Mouse (Mus musculus) liver, embryonic 13.5 days (tissue): ENCODE measurements at regions not wholly inside any gene's neighbourhood (a gene's known extent, or its start where the extent isn't known, plus 50 kb on each side); places are given as distances from the start of the nearest gene placed in this dataset.
"Not testable (repeated sequence)": the region's sequence is repeated elsewhere in the genome, so short reads cannot be mapped to it uniquely, and the experiment has no call there.

Experiments used
- ATAC-seq: fragments of 200-750 bp; cut with Nextera tagmentation; 2 replicates; pipeline ENCODE4 v1.8.0; 2017; ENCODE audit warnings: low read depth, mild to moderate bottlenecking, moderate number of reproducible peaks, moderate library complexity
- DNase-seq: peaks from one replicate; pipeline ENCODE4 v3.0.0; 2022
- H3K27ac ChIP-seq: fragments of 300-500 bp; sonication (generic); 2 replicates; pipeline ENCODE4 v1.5.1; 2015; ENCODE audit warnings: moderate library complexity, mild to moderate bottlenecking, inconsistent platforms
- H3K27me3 ChIP-seq: fragments of 300-500 bp; sonication (generic); 2 replicates; pipeline ENCODE4 v1.6.1; 2015; ENCODE audit warnings: mild to moderate bottlenecking, inconsistent platforms
- H3K36me3 ChIP-seq: fragments of 300-500 bp; sonication (generic); 2 replicates; pipeline ENCODE4 v1.6.1; 2015; ENCODE audit warnings: mild to moderate bottlenecking, inconsistent platforms
- H3K4me1 ChIP-seq: fragments of 300-500 bp; sonication (generic); replicated peaks from 2 replicates; pipeline ENCODE4 v1.6.1; 2015; ENCODE audit warnings: inconsistent platforms
- H3K4me2 ChIP-seq: fragments of 300-500 bp; sonication (generic); 2 replicates; pipeline ENCODE4 v1.6.1; 2015; ENCODE audit warnings: inconsistent platforms, mild to moderate bottlenecking, moderate library complexity
- H3K4me3 ChIP-seq: fragments of 300-500 bp; sonication (generic); replicated peaks from 2 replicates; pipeline ENCODE4 v1.5.1; 2015; ENCODE audit warnings: mild to moderate bottlenecking, inconsistent platforms
- H3K9ac ChIP-seq: fragments of 300-500 bp; sonication (generic); 2 replicates; pipeline ENCODE4 v1.6.1; 2015; ENCODE audit warnings: mild to moderate bottlenecking, inconsistent platforms
- H3K9me3 ChIP-seq: fragments of 300-500 bp; sonication (generic); replicated peaks from 2 replicates; pipeline ENCODE4 v1.6.1; 2016; ENCODE audit warnings: inconsistent platforms
- WGBS: fragments of 180-500 bp; shearing (Covaris S2); methylation state at CpG from one replicate; pipeline ENCODE4 v1.1.7; 2015; ENCODE audit not compliant: insufficient replicate concordance; 5-methylcytosine and 5-hydroxymethylcytosine counted together

GRCm38 (mm10) chr17:29430401-29430800 is 60.2 kb upstream of the Pim1 start:
- no peak overlapping the region for H3K4me2 ChIP-seq
- peaks cover 2% of the 10 kb centered on the region; the same call in 1 of the 2 replicates for H3K36me3 ChIP-seq
- ATAC-seq (no peak), DNase-seq (no peak)
- 69% methylated on average over 11 of the region's 11 CpGs for WGBS
- peaks cover 14% of the 10 kb centered on the region; the same call in 1 of the 2 replicates for H3K27me3 ChIP-seq
- peaks cover 75% of the 10 kb centered on the region for H3K4me1 ChIP-seq
- no peak overlapping the region for H3K4me3 ChIP-seq
- H3K27ac ChIP-seq: no peak overlapping the region; the same call in 1 of the 2 replicates
- no peak overlapping the region for H3K9ac ChIP-seq
- peaks cover 5% of the 10 kb centered on the region; the same call in 1 of the 2 replicates for H3K9me3 ChIP-seq

GRCm38 (mm10) chr17:29430806-29431205 is 59.7 kb upstream of the Pim1 start:
- WGBS: 87% methylated on average over 6 of the region's 6 CpGs

GRCm38 (mm10) chr17:29431553-29432297 is 58.8 kb upstream of the Pim1 start:
- Histone ChIP-seq H3K36me3 (peaks cover 2% of the 10 kb centered on the region; the same call in 1 of the 2 replicates), H3K4me2 (no peak overlapping the region), H3K4me3 (no peak overlapping the region), H3K9me3 (peaks cover 5% of the 10 kb centered on the region; the same call in 1 of the 2 replicates), H3K4me1 (peaks cover 88% of the 10 kb centered on the region), H3K9ac (peak overlapping the region; percentile 70), H3K27me3 (peaks cover 13% of the 10 kb centered on the region; the same call in 1 of the 2 replicates), H3K27ac (peak overlapping the region; percentile 99)
- 42% methylated on average over 8 of the region's 8 CpGs for WGBS
- ATAC-seq: no peak
- no peak for DNase-seq

More at GRCm38 (mm10) chr17:29430806-29431205, 59.7 kb upstream of the Pim1 start:
- ATAC-seq (no peak), DNase-seq (no peak)
- H3K4me3 ChIP-seq: no peak overlapping the region
- peaks cover 5% of the 10 kb centered on the region; the same call in 1 of the 2 replicates for H3K9me3 ChIP-seq
- peaks cover 2% of the 10 kb centered on the region; the same call in 1 of the 2 replicates for H3K36me3 ChIP-seq
- H3K4me1 ChIP-seq: peaks cover 79% of the 10 kb centered on the region
- H3K27ac ChIP-seq: peak overlapping the region; percentile 99; the same call in 1 of the 2 replicates
- no peak overlapping the region for H3K9ac ChIP-seq
- peaks cover 13% of the 10 kb centered on the region; the same call in 1 of the 2 replicates for H3K27me3 ChIP-seq
- no peak overlapping the region for H3K4me2 ChIP-seq

GRCm38 (mm10) chr17:29432666-29433065 is 57.9 kb upstream of the Pim1 start:
- no peak overlapping the region for H3K4me3 ChIP-seq
- H3K27ac ChIP-seq: peak overlapping the region; percentile 99

GRCm38 (mm10) chr17:29433370-29433769 is 57.2 kb upstream of the Pim1 start:
- peaks cover 2% of the 10 kb centered on the region; the same call in 1 of the 2 replicates for H3K36me3 ChIP-seq
- peak overlapping the region; percentile 59 for H3K4me2 ChIP-seq
- H3K4me3 ChIP-seq: peak overlapping the region; percentile 20
- H3K4me1 ChIP-seq: peaks cover 98% of the 10 kb centered on the region
- peak overlapping the region; percentile 99 for H3K27ac ChIP-seq
- H3K9ac ChIP-seq: peak overlapping the region; percentile 70
- H3K9me3 ChIP-seq: peaks cover 5% of the 10 kb centered on the region; the same call in 1 of the 2 replicates
- 19% methylated on average over 8 of the region's 8 CpGs for WGBS
- DNase-seq (peak; percentile 65), ATAC-seq (peak; percentile 44)
- H3K27me3 ChIP-seq: 0 out of 2 replicates have a peak, but pooled peaks cover 10% of the 10 kb centered on the region

More at GRCm38 (mm10) chr17:29432666-29433065, 57.9 kb upstream of the Pim1 start:
- H3K27me3 ChIP-seq: peaks cover 13% of the 10 kb centered on the region; the same call in 1 of the 2 replicates
- peaks cover 97% of the 10 kb centered on the region for H3K4me1 ChIP-seq
- no peak for DNase-seq
- peaks cover 2% of the 10 kb centered on the region; the same call in 1 of the 2 replicates for H3K36me3 ChIP-seq
- H3K4me2 ChIP-seq: peak overlapping the region; percentile 59
- peak overlapping the region; percentile 70 for H3K9ac ChIP-seq
- WGBS: 75% methylated on average over 8 of the region's 8 CpGs
- peaks cover 5% of the 10 kb centered on the region; the same call in 1 of the 2 replicates for H3K9me3 ChIP-seq
- no peak for ATAC-seq

- H3K4me1 ChIP-seq: peaks cover 99% of the 10 kb centered on the region
- H3K27me3 ChIP-seq: 0 out of 2 replicates have a peak, but pooled peaks cover 10% of the 10 kb centered on the region
- peaks cover 2% of the 10 kb centered on the region; the same call in 1 of the 2 replicates for H3K36me3 ChIP-seq
- peak overlapping the region; percentile 70 for H3K9ac ChIP-seq
- WGBS: 84% methylated on average over 20 of the region's 20 CpGs
- H3K9me3 ChIP-seq: peaks cover 5% of the 10 kb centered on the region; the same call in 1 of the 2 replicates
- DNase-seq (no peak), ATAC-seq (no peak)
- no peak overlapping the region for H3K4me3 ChIP-seq
- peak overlapping the region; percentile 59 for H3K4me2 ChIP-seq
- peak overlapping the region; percentile 99 for H3K27ac ChIP-seq
Measured at GRCm38 (mm10) chr17:29434074-29434944, 56.2 kb upstream of the Pim1 start.

- ATAC-seq: no peak
- Histone ChIP-seq H3K4me3 (0 out of 2 replicates have a peak overlapping the region, but pooled peaks have one; percentile 66), H3K9me3 (peaks cover 5% of the 10 kb centered on the region; the same call in 1 of the 2 replicates), H3K36me3 (peaks cover 2% of the 10 kb centered on the region; the same call in 1 of the 2 replicates), H3K27ac (peak overlapping the region; percentile 99), H3K27me3 (0 out of 2 replicates have a peak, but pooled peaks cover 10% of the 10 kb centered on the region), H3K4me2 (peak overlapping the region; percentile 79), H3K9ac (peak overlapping the region; percentile 89), H3K4me1 (peaks cover 99% of the 10 kb centered on the region)
- no peak for DNase-seq
- WGBS: 89% methylated on average over 9 of the region's 9 CpGs
Measured at GRCm38 (mm10) chr17:29435345-29436006, 55.1 kb upstream of the Pim1 start.

- 75% methylated on average over 8 of the region's 9 CpGs for WGBS
- Histone ChIP-seq H3K4me1 (peaks cover 99% of the 10 kb centered on the region), H3K4me2 (peak overlapping the region; percentile 79), H3K27ac (peak overlapping the region; percentile 99), H3K4me3 (peak overlapping the region; percentile 66), H3K9ac (peak overlapping the region; percentile 89)
- H3K27me3 ChIP-seq, ATAC-seq, DNase-seq, H3K9me3 ChIP-seq, H3K36me3 ChIP-seq: not testable (repeated sequence)
Measured at GRCm38 (mm10) chr17:29436484-29436870, 54.1 kb upstream of the Pim1 start.

GRCm38 (mm10) chr17:29436871-29437534 is 53.5 kb upstream of the Pim1 start:
- H3K27ac ChIP-seq: peak overlapping the region; percentile 99
- WGBS: 1% methylated on average over 36 of the region's 36 CpGs
- DNase-seq (peak; percentile 83), ATAC-seq (peak; percentile 80)
- H3K4me1 ChIP-seq: peaks cover 99% of the 10 kb centered on the region
- H3K4me3 ChIP-seq: peak overlapping the region; percentile 66
- 0 out of 2 replicates have a peak, but pooled peaks cover 5% of the 10 kb centered on the region for H3K27me3 ChIP-seq
- peak overlapping the region; percentile 79 for H3K4me2 ChIP-seq
- peak overlapping the region; percentile 89 for H3K9ac ChIP-seq
- no peaks in the 10 kb centered on the region for H3K9me3 ChIP-seq
- H3K36me3 ChIP-seq: no peaks in the 10 kb centered on the region
